Mouse (Mus musculus): ENCODE data around the gene Prr11. TPM values are rescaled to one million over a fixed set of nuclear protein-coding genes. Genes with fewer than 3 reads are reported as not detected.

Gene Prr11
- total and polyA plus RNA-seq, 2 experiments from 2014 or later: 1.1 to 1.3 TPM

GRCm38 (mm10) chr11:87125562-87125961 lies 17.1 kb upstream of the Prr11 start:
- ATAC-seq (ENCODE audit: insufficient read depth, low read depth): no peak
- H3K9me3 ChIP-seq (replicated peaks; ENCODE audit: control insufficient read depth, low read length): no peaks in the 10 kb centered on the region
- no peaks in the 10 kb centered on the region for H3K4me1 ChIP-seq (ENCODE audit: control insufficient read depth, insufficient read depth)
- H3K9ac ChIP-seq (replicated peaks; ENCODE audit: low read depth, low read length): no peak overlapping the region
- no peak overlapping the region for H3K4me3 ChIP-seq (ENCODE audit: low read depth, low read length)
- no peak for TF ChIP-seq EP300 (IDR thresholded peaks at IDR 0.05; ENCODE audit: low read depth)
- TF ChIP-seq CTCF (IDR thresholded peaks at IDR 0.05; ENCODE audit: low read depth): no peak
- H3K27me3 ChIP-seq (ENCODE audit: control insufficient read depth, insufficient read depth, low read length): no peaks in the 10 kb centered on the region
- H3K36me3 ChIP-seq (replicated peaks; ENCODE audit: control insufficient read depth, insufficient read depth, low read length): peaks cover 31% of the 10 kb centered on the region
- no peak overlapping the region for H3K27ac ChIP-seq (ENCODE audit: low read depth)
- no peak for DNase-seq (ENCODE audit: low spot score)
- 57% methylated on average over 4 of the region's 4 CpGs for whole genome bisulfite sequencing
- no peak overlapping the region for H3K4me2 ChIP-seq (ENCODE audit: low read depth, low read length)

GRCm38 (mm10) chr11:87121864-87122263 lies 13.4 kb upstream of the Prr11 start:
- no peak overlapping the region for H3K4me3 ChIP-seq (ENCODE audit: low read depth, low read length)
- 75% methylated on average over 8 of the region's 8 CpGs for WGBS
- no peak for TF ChIP-seq CTCF (IDR thresholded peaks at IDR 0.05; ENCODE audit: low read depth)
- TF ChIP-seq EP300 (IDR thresholded peaks at IDR 0.05; ENCODE audit: low read depth): no peak

DNA sequence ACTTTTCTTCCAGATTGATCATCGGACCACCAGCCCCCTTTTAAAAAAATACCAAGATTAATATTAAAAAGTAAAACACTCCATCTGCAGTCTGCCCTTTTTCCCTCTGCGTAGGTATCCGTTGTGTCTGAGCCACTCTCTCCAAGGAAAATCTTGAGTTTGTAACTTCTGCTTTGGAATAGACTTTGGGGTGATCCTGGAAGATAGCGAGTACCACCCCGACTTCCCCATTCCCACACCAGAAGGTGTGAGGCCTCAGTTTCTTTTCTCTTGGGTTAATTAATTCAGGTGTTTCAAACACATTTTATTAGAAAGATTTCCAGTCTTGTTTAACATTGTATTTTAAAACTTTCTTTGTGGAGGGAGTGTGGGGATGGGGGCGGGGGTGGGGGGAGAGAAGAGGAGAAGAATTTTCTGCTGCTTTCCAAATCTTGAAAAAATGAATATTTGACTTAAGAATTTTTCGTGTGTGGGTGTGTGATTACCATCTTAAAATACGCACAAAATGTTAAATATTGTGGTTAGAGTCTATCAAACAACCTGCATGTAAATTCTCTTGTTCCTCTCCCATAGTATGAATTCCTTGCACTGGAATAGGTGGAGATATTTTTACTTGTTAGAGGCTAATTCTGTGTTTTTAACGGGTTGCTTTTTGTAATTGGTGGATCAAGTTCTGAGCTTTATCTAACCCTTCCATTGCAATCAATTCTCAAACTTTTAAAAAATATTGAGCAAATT lies 1.8 kb upstream of the Prr11 start:
- Histone ChIP-seq H3K4me1 (ENCODE audit: control insufficient read depth, insufficient read depth) (no peaks in the 10 kb centered on the region; the same call in none of the 2 replicates), H3K36me3 (replicated peaks; ENCODE audit: control insufficient read depth, insufficient read depth, low read length) (peaks cover 30% of the 10 kb centered on the region), H3K9me3 (replicated peaks; ENCODE audit: control insufficient read depth, low read length) (no peaks in the 10 kb centered on the region), H3K27ac (ENCODE audit: low read depth) (peak overlapping the region; percentile 95), H3K4me3 (ENCODE audit: low read depth, low read length) (peak overlapping the region; percentile 92), H3K9ac (replicated peaks; ENCODE audit: low read depth, low read length) (peak overlapping the region; percentile 82), H3K4me2 (ENCODE audit: low read depth, low read length) (peak overlapping the region; percentile 82), H3K27me3 (ENCODE audit: control insufficient read depth, insufficient read depth, low read length) (no peaks in the 10 kb centered on the region)
- DNase-seq (ENCODE audit: low spot score) (no peak), ATAC-seq (ENCODE audit: insufficient read depth, low read depth) (no peak)
- TF ChIP-seq CTCF (IDR thresholded peaks at IDR 0.05; ENCODE audit: low read depth) (no peak), EP300 (IDR thresholded peaks at IDR 0.05; ENCODE audit: low read depth) (no peak)
- 3% methylated on average over 9 of the region's 9 CpGs for WGBS

More at GRCm38 (mm10) chr11:87121864-87122263, 13.4 kb upstream of the Prr11 start:
- Histone ChIP-seq H3K4me2 (ENCODE audit: low read depth, low read length) (no peak overlapping the region), H3K4me1 (ENCODE audit: control insufficient read depth, insufficient read depth) (no peaks in the 10 kb centered on the region), H3K27me3 (ENCODE audit: control insufficient read depth, insufficient read depth, low read length) (no peaks in the 10 kb centered on the region), H3K9ac (replicated peaks; ENCODE audit: low read depth, low read length) (no peak overlapping the region), H3K27ac (ENCODE audit: low read depth) (no peak overlapping the region), H3K36me3 (replicated peaks; ENCODE audit: control insufficient read depth, insufficient read depth, low read length) (peaks cover 55% of the 10 kb centered on the region), H3K9me3 (replicated peaks; ENCODE audit: control insufficient read depth, low read length) (no peaks in the 10 kb centered on the region)
- no peak for DNase-seq (ENCODE audit: low spot score)
- ATAC-seq (ENCODE audit: insufficient read depth, low read depth): no peak

- peak overlapping the region; percentile 95 for H3K27ac ChIP-seq (ENCODE audit: low read depth)
- under 1% methylated on average over 42 of the region's 42 CpGs for WGBS
- H3K4me3 ChIP-seq (ENCODE audit: low read depth, low read length): peak overlapping the region; percentile 92
- peaks cover 30% of the 10 kb centered on the region for H3K36me3 ChIP-seq (replicated peaks; ENCODE audit: control insufficient read depth, insufficient read depth, low read length)
- peak overlapping the region; percentile 82 for H3K4me2 ChIP-seq (ENCODE audit: low read depth, low read length)
- DNase-seq (ENCODE audit: low spot score) (no peak), ATAC-seq (ENCODE audit: insufficient read depth, low read depth) (no peak)
- H3K9ac ChIP-seq (replicated peaks; ENCODE audit: low read depth, low read length): peak overlapping the region; percentile 82
- no peak for TF ChIP-seq CTCF (IDR thresholded peaks at IDR 0.05; ENCODE audit: low read depth)
- no peak for TF ChIP-seq EP300 (IDR thresholded peaks at IDR 0.05; ENCODE audit: low read depth)
- H3K9me3 ChIP-seq (replicated peaks; ENCODE audit: control insufficient read depth, low read length): no peaks in the 10 kb centered on the region
- H3K4me1 ChIP-seq (ENCODE audit: control insufficient read depth, insufficient read depth): no peaks in the 10 kb centered on the region; the same call in none of the 2 replicates
- H3K27me3 ChIP-seq (ENCODE audit: control insufficient read depth, insufficient read depth, low read length): no peaks in the 10 kb centered on the region
These were observed 1.1 kb upstream of the Prr11 start for GRCm38 (mm10) chr11:87109519-87110171.

DNA sequence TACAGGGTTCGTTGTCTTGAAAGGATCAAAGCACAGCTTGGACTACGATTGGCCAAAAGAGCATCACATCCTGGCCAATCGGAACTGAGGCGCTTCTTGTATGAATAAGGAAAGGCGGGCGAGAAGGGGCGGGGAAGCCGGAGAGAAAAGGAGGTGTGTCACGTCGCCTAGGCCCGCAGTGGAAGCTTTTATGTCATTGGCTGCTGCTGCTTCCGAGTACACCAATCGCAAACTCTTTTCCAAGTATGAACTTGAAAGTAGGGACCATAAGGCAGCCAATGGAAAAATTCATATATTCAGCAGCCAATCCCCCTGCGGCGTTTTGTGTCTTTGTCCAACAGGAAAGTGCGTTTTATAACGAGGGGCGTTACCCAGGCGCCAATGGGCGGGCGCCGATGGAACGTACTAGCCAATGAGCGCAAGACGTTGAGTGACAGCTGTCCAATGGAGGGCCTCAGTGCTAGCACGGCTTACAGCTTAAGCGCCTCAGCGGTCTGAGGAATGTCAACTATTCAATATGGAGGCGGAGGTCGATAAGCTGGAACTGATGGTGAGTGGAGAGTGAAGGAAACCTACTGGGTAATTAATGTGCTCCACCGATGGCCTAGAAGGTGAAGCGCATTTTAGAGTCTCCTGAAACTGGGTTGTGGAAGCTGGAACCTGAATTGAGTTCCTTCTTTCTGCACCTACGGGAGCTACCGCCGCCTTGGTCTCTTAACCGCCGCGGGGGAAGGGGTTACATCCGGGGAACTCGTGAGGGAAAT lies 429 bp upstream of the Prr11 start, which contains the start of gene Ska2:
TSS of gene Ska2 (plus strand) at position 480 of the 764 bp plus-strand sequence.
- TF ChIP-seq CTCF (IDR thresholded peaks at IDR 0.05; ENCODE audit: low read depth) (no peak), EP300 (IDR thresholded peaks at IDR 0.05; ENCODE audit: low read depth) (peak; percentile 100)

More for the DNA sequence above, 429 bp upstream of the Prr11 start, which contains the start of gene Ska2:
- Histone ChIP-seq H3K27ac (ENCODE audit: low read depth) (peak within 1 kb of the TSS; percentile 95), H3K27me3 (ENCODE audit: control insufficient read depth, insufficient read depth, low read length) (no peaks in the 10 kb centered on the region), H3K9ac (replicated peaks; ENCODE audit: low read depth, low read length) (peak within 1 kb of the TSS; percentile 82), H3K36me3 (replicated peaks; ENCODE audit: control insufficient read depth, insufficient read depth, low read length) (peaks cover 30% of the 10 kb centered on the region), H3K4me3 (ENCODE audit: low read depth, low read length) (peak within 1 kb of the TSS; percentile 92), H3K9me3 (replicated peaks; ENCODE audit: control insufficient read depth, low read length) (no peaks in the 10 kb centered on the region), H3K4me1 (ENCODE audit: control insufficient read depth, insufficient read depth) (no peaks in the 10 kb centered on the region; the same call in none of the 2 replicates), H3K4me2 (ENCODE audit: low read depth, low read length) (peak within 1 kb of the TSS; percentile 82)
- peak; percentile 100 for DNase-seq (ENCODE audit: low spot score)
- WGBS: under 1% methylated on average over 40 of the region's 40 CpGs
- ATAC-seq (ENCODE audit: insufficient read depth, low read depth): peak; percentile 97

Data from heart, postnatal 0 days (tissue).